Mouse (Mus musculus) retina, embryonic 14.5 days (tissue): ENCODE results near the gene Fbxo21.

Experiments
- DNase-seq: peaks from one replicate; pipeline ENCODE4 v3.0.0-alpha.2; 2015; ENCODE audit warnings: low spot score

The Fbxo21 gene

DNA sequence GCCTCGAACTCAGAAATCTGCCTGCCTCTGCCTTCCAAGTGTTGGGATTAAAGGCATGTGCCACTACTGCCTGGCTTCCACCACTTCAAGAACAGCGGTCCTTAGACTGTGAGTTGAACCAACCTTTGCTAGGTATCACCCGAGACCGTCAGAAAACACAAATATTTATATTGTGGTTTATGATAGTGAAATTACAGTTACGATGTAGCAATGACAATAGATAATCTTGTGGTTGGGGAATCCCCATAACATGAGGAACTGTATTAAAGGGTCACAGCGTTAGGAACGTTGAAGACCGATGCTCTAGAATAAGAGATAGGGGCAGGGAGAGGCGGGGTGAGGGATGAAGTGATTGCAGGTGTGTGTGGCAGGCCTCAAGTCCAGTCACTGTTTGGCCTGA, 68.9 kb downstream of the Fbxo21 start:
- no peak for DNase-seq

DNA sequence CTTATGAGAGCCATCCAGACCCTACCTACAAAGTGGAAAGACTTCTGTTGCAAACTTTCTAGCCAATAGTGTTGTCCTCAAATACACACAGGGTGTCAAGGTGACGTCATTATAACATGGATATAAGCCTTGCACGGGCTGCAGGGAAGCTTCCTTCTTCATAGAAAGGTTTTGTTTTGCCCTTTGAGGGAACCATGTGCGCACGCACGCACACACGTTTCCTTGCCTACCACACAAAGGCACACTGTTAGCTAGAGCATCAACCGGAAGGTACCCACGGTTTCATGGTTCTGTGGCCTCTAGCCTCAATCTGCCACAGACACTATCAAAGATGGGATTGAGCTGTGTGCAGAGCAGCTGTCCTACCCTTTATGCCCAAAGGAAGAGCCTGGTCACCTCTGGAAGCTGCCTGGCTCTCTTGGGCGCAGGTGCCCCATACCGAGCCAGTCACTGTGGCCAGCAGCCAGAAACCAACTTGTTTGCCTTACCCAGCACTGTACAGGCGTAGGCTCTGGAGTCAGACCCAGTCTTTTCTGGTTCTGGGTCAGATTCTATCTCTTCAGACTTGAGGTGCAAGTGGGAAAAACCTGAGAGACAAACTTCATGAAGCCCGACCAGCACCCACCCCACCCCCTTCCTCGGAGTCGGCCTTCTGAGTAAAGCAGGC, 70.7 kb downstream of the Fbxo21 start:
- DNase-seq: no peak

DNA sequence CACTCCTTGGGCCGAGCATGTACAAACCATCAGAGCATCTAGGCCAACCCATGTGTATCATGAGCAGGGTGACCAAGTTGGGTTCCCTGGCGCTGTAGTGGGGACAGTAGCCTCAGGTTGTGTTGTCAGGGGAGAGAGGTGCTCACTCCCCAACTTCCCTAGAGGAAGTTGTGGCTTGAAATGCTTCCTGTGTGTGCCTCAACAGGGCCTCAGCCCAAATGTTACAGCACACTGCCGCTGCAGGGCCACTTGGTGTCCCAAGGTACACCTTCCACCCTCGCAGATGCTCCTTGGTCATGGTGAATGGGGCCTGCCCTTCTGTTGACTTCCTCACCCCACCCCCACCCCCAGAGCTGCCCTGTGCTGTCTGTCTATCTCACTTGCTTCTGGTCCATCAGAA, 71.9 kb downstream of the Fbxo21 start:
- DNase-seq: no peak

DNA sequence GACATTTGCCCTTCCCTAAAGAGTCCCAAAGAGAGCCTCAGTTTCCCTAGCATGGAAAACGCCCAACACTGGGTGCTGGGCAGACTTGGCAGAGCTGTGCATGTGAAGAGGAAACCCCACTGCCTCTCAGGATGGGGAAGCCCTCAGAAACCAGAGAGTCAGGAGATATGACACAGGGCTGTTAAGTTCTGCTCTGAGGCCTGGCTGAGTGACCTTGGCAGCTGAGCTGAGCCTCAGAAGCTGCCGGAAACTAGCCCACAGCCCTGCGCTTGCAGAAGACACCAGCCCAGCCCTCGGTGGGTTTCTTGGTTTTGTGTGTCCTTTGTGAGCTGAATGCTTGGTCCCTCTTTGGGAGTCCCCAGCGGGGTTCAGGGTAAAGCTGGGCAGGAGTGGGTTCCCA, 72.4 kb downstream of the Fbxo21 start:
- no peak for DNase-seq

DNA sequence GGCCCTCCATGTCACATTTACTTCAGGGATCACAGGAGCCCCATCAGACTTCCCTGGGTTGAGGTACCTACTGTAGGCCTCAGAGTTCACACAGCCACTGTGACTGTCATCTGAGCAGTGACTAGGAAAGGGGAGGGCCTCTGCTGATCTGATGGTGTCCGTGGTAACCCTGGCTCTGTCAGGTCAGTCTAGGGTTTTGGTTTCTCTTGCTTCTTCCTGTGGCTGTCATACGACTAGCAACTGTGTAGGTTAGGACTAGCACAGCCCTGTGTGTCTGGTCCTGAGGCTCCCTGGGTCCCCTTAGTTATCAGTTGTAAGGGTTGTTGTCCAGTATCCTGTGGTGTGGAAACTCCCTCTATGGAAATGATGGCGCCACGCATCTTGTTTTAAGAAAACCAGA, 74.2 kb downstream of the Fbxo21 start:
- no peak for DNase-seq

DNA sequence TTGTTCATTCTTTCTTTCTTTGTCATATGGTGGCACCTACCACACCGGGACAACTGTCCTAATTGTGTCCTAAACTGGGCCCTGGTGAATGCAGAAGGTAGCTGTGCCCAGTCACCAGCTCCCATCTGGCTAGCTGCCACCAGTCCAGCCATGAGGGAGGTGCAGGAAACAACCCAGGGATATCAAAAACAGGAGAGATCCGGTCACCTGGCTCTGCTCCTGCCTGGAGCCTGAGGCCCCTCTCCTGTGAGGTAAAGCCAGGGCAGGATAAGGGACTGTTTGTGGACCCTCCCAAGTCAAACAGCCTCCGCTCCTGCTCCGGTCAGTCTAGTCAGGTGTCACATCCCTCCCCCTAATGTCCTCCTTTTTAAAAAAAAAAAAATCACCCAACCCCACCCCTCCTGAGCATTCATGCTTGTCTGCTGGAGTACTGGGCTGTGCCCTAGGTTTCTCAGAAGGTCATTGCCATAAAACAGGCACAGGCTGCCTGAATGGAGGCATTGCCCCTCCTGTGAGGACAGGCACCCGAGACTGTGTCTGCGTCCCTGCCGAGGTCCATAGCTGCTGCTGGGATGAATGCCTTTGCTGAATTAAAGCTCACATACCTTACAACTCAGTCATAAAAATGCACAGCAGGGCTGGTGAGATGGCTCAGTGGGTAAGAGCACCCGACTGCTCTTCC, 75.6 kb downstream of the Fbxo21 start:
- DNase-seq: no peak

DNA sequence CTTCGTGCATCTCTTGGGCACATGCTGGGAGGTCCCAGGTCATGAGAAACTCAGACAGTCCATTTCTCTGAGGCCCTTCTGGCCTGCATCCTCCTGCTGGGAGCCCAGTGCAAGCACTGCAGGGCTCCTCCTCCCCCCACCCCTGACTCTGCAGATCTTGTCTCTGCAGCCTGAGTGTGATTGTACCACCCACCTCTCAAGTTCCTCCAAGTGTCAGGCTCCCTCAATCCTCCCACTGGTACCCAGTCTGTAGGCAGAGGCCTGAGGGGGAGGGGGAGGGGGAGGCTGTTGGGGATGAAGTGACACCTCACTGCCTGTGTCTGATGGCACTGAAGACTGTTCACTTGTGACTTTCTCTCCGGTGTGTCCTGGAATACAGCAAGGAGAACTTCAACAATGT, 76.7 kb downstream of the Fbxo21 start:
- no peak for DNase-seq

DNA sequence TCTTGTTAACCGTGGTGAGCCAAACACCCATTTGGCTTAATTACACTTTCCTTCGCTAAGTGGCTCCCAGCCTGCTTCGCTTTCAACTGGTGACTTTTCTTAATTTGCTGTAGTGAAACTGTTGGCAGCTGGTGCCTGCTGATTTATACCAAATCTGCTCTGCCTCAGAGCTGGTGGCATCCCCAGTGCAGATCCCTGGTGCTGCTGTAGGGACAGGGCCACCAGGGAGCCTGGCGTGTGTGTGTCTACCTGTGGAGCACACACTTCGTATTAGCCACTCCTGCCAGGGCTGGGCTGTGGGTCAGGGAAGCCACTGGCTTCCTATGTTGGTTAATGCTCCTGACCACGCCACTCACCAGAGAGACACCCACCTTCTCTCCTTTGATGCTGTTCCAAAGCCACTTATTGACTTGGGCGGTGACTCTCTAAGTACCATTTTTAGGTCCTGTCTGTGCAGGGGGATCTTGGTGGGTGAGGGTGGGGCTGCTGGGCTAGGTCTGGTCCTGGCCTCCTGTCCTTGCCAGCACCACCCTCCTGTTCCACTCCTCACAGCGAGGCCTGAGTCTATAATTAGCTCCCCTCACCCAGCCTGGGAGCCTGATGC, 81.1 kb downstream of the Fbxo21 start:
- DNase-seq: no peak

DNA sequence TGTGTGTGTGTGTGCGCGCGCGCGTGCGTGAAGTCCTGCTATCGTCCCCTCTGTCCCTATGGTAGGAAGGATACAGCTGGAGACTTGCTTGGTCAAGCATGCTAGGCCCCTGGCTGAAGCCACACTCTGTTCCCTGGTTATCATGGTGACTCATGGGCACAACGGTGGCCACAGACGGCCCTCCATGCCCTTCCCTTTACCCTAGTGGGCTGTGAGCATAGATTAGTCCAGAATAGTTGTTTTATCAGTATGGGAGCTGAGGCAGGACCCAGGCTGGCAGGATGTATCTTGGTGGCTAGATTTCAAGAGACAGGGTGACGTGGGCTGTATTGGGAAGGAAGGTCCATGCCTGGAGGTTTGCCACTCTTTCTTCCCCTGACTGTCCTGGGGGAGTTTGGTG, 82.3 kb downstream of the Fbxo21 start:
- DNase-seq: no peak

DNA sequence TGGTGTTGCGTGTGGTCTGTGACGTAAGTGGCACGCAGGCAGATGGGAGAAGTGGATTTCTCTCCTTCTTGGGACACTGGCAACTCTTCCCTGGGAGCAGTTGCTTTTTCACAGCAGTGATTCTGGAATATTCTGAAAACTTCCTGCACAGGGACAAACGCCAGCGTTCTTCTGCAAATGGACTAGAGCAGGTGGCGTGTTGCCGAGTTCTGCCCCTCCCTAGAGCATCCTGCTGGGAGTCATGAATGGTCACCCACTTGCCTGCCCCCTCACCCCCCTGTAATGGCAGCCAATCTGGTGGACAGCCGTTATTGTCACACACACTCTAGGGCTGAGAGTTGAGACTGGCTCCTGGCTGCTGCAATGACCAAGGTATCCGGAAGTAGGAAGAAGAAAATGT, 83.1 kb downstream of the Fbxo21 start:
- no peak for DNase-seq
